Mouse (Mus musculus) heart, embryonic 11.5 days (tissue): ENCODE results near the gene Slc13a2. TPM values are rescaled to one million over a fixed set of nuclear protein-coding genes. Genes with fewer than 3 reads are reported as not detected.
A peak's percentile ranks its signal among the peaks of the same experiment; 100 is the strongest.

Experiments used
- ATAC-seq: fragments of 200-750 bp; cut with Nextera tagmentation; replicated peaks from 2 replicates; pipeline ENCODE4 v1.8.0; 2017; ENCODE audit warnings: moderate library complexity; ENCODE audit not compliant: insufficient number of reproducible peaks, low FRiP score, low TSS enrichment
- H3K27ac ChIP-seq: fragments of 300-500 bp; sonication (generic); 2 replicates; pipeline ENCODE4 v1.5.1; 2014; ENCODE audit warnings: mild to moderate bottlenecking, low read depth, low read length
- H3K27me3 ChIP-seq: fragments of 300-500 bp; sonication (generic); 2 replicates; pipeline ENCODE4 v1.6.1; 2014; ENCODE audit warnings: mild to moderate bottlenecking, low read length, mixed read lengths; ENCODE audit not compliant: control insufficient read depth, insufficient read depth
- H3K36me3 ChIP-seq: fragments of 300-500 bp; sonication (generic); 2 replicates; pipeline ENCODE4 v1.6.1; 2014; ENCODE audit warnings: mild to moderate bottlenecking, low read length, moderate library complexity, mixed read lengths; ENCODE audit not compliant: control insufficient read depth, insufficient read depth
- H3K4me1 ChIP-seq: fragments of 300-500 bp; sonication (generic); 2 replicates; pipeline ENCODE4 v1.6.1; 2014; ENCODE audit warnings: low read length; ENCODE audit not compliant: control insufficient read depth, insufficient read depth
- H3K4me2 ChIP-seq: fragments of 300-500 bp; sonication (generic); 2 replicates; pipeline ENCODE4 v1.6.1; 2014; ENCODE audit warnings: mild to moderate bottlenecking, moderate library complexity
- H3K4me3 ChIP-seq: fragments of 300-500 bp; sonication (generic); 2 replicates; pipeline ENCODE4 v1.5.1; 2014; ENCODE audit warnings: low read depth, low read length
- H3K9ac ChIP-seq: fragments of 300-500 bp; sonication (generic); 2 replicates; pipeline ENCODE4 v1.6.1; 2014; ENCODE audit warnings: mild to moderate bottlenecking, low read depth, low read length, moderate library complexity
- H3K9me3 ChIP-seq: fragments of 300-500 bp; sonication (generic); replicated peaks from 2 replicates; pipeline ENCODE4 v1.6.1; 2016; ENCODE audit warnings: low read length; ENCODE audit not compliant: control insufficient read depth
- whole genome bisulfite sequencing: fragments of 180-500 bp; shearing (Covaris S2); extraction: QIAGEN DNeasy Blood & Tissue Kit; methylation state at CpG from one replicate; pipeline ENCODE4 v1.1.7; 2014; ENCODE audit not compliant: insufficient replicate concordance; 5-methylcytosine and 5-hydroxymethylcytosine counted together
- polyA plus RNA-seq: library from polyadenylated mRNA; unstranded; fragments of >200 nt; fragmentation: Nextera tagmentation; extraction: Ambion mirVana; gene quantifications from 2 replicates; pipeline ENCODE4 v1.2.1, GENCODE M21; 2014

The Slc13a2 gene
- polyA plus RNA-seq = not detected in 2 replicates

- H3K27ac ChIP-seq = no peak within 1 kb of the TSS
- no peaks in the 10 kb centered on the region for H3K9me3 ChIP-seq
- H3K4me1 ChIP-seq = no peaks in the 10 kb centered on the region
- H3K4me3 ChIP-seq = no peak within 1 kb of the TSS
- ATAC-seq = no peak
- no peak within 1 kb of the TSS for H3K4me2 ChIP-seq
- no peak within 1 kb of the TSS for H3K9ac ChIP-seq
- no peaks in the 10 kb centered on the region for H3K36me3 ChIP-seq
- whole genome bisulfite sequencing = 13% methylated on average over 13 of the region's 13 CpGs
- peaks cover 10% of the 10 kb centered on the region for H3K27me3 ChIP-seq
Measured at GRCm38 (mm10) chr11:78422055-78422819, at the start of gene Slc13a2. Slc13a2 (minus strand) TSS chr11:78422217.

- H3K4me2 ChIP-seq = no peak overlapping the region
- H3K27me3 ChIP-seq = no peaks in the 10 kb centered on the region
- 84% methylated on average over 10 of the region's 10 CpGs for WGBS
- no peak overlapping the region for H3K27ac ChIP-seq
- no peak overlapping the region for H3K4me3 ChIP-seq
- H3K9me3 ChIP-seq = no peaks in the 10 kb centered on the region
- no peaks in the 10 kb centered on the region for H3K36me3 ChIP-seq
- no peak overlapping the region for H3K9ac ChIP-seq
- peaks cover 3% of the 10 kb centered on the region; the same call in 1 of the 2 replicates for H3K4me1 ChIP-seq
- ATAC-seq = no peak
Measured at GRCm38 (mm10) chr11:78471326-78472103, 49.5 kb upstream of the Slc13a2 start.

- H3K27me3 ChIP-seq = no peaks in the 10 kb centered on the region
- H3K27ac ChIP-seq = no peak overlapping the region
- H3K4me3 ChIP-seq = no peak overlapping the region
Measured at GRCm38 (mm10) chr11:78467932-78468331, 45.9 kb upstream of the Slc13a2 start.

GRCm38 (mm10) chr11:78467515-78467914 is 45.5 kb upstream of the Slc13a2 start:
- ATAC-seq = no peak
- Histone ChIP-seq H3K4me1 (peaks cover 24% of the 10 kb centered on the region), H3K27ac (no peak overlapping the region), H3K36me3 (no peaks in the 10 kb centered on the region), H3K9me3 (no peaks in the 10 kb centered on the region), H3K4me3 (no peak overlapping the region), H3K27me3 (no peaks in the 10 kb centered on the region), H3K9ac (no peak overlapping the region), H3K4me2 (no peak overlapping the region; the same call in 1 of the 2 replicates)
- WGBS = 61% methylated on average over 7 of the region's 7 CpGs

More at GRCm38 (mm10) chr11:78467932-78468331, 45.9 kb upstream of the Slc13a2 start:
- 37% methylated on average over 3 of the region's 3 CpGs for WGBS
- ATAC-seq = no peak
- Histone ChIP-seq H3K9ac (no peak overlapping the region), H3K4me1 (peaks cover 24% of the 10 kb centered on the region), H3K4me2 (no peak overlapping the region; the same call in 1 of the 2 replicates), H3K9me3 (no peaks in the 10 kb centered on the region), H3K36me3 (no peaks in the 10 kb centered on the region)

GRCm38 (mm10) chr11:78466242-78466912 is 44.4 kb upstream of the Slc13a2 start:
- Histone ChIP-seq H3K4me3 (peak overlapping the region; percentile 72), H3K27me3 (no peaks in the 10 kb centered on the region), H3K9me3 (no peaks in the 10 kb centered on the region), H3K36me3 (no peaks in the 10 kb centered on the region), H3K9ac (peak overlapping the region; percentile 87), H3K4me1 (peaks cover 24% of the 10 kb centered on the region), H3K4me2 (peak overlapping the region; percentile 92), H3K27ac (peak overlapping the region; percentile 72; the same call in 1 of the 2 replicates)
- ATAC-seq = no peak; the same call in 1 of the 2 replicates
- 72% methylated on average over 23 of the region's 23 CpGs for WGBS

- Histone ChIP-seq H3K36me3 (no peaks in the 10 kb centered on the region), H3K9ac (peak within 1 kb of the TSS; percentile 87), H3K4me2 (peak within 1 kb of the TSS; percentile 92), H3K4me3 (peak within 1 kb of the TSS; percentile 72), H3K27ac (peak within 1 kb of the TSS; percentile 72), H3K9me3 (no peaks in the 10 kb centered on the region), H3K4me1 (peaks cover 24% of the 10 kb centered on the region), H3K27me3 (no peaks in the 10 kb centered on the region)
- under 1% methylated on average over 41 of the region's 41 CpGs for WGBS
- ATAC-seq = peak; percentile 88
Measured at GRCm38 (mm10) chr11:78465568-78466180, 43.7 kb upstream of the Slc13a2 start, which contains the start of gene Slc46a1. Slc46a1 (plus strand) TSS chr11:78465697.

GRCm38 (mm10) chr11:78465116-78465515 is 43.1 kb upstream of the Slc13a2 start:
- WGBS = 50% methylated on average over 9 of the region's 9 CpGs
- H3K4me1 ChIP-seq = peaks cover 24% of the 10 kb centered on the region
- H3K36me3 ChIP-seq = no peaks in the 10 kb centered on the region
- H3K27me3 ChIP-seq = no peaks in the 10 kb centered on the region
- ATAC-seq = no peak
- no peak overlapping the region; the same call in 1 of the 2 replicates for H3K9ac ChIP-seq
- H3K9me3 ChIP-seq = no peaks in the 10 kb centered on the region
- peak overlapping the region; percentile 92 for H3K4me2 ChIP-seq
- H3K4me3 ChIP-seq = peak overlapping the region; percentile 72
- H3K27ac ChIP-seq = peak overlapping the region; percentile 72; the same call in 1 of the 2 replicates
